Mouse (Mus musculus) CH12.LX (cell line): Measurements from ENCODE around the gene Spa17. TPM values are rescaled to one million over a fixed set of nuclear protein-coding genes. Genes with fewer than 3 reads are reported as not detected.

Source experiments
- DNase-seq: peaks from one replicate; pipeline ENCODE4 v3.0.0-alpha.2; 2013; ENCODE audit errors: extremely low read depth
- H3K27ac ChIP-seq: 2 replicates; pipeline ENCODE4 v1.5.1; 2012; ENCODE audit warnings: low read depth, mild to moderate bottlenecking, control low read depth, moderate library complexity; ENCODE audit not compliant: insufficient read depth
- H3K27me3 ChIP-seq: replicated peaks from 2 replicates; pipeline ENCODE3; 2012; ENCODE audit warnings: inconsistent platforms
- H3K36me3 ChIP-seq, 2 experiments: replicated peaks in 1 of 2; 2 replicates each; pipeline versions ENCODE3 to v1.6.1; 2012; ENCODE audit warnings: inconsistent platforms in 1 of 2, low read length in 1 of 2, mild to moderate bottlenecking in 1 of 2, mixed read lengths in 1 of 2, moderate library complexity in 1 of 2; ENCODE audit not compliant: control insufficient read depth in 1 of 2, insufficient read depth in 1 of 2
- H3K4me1 ChIP-seq, 2 experiments: 2 replicates each; pipeline ENCODE4 v1.6.1; 2012; ENCODE audit warnings: inconsistent platforms in 1 of 2, moderate library complexity in 1 of 2; ENCODE audit not compliant: insufficient read depth in 2 of 2, control insufficient read depth in 1 of 2
- H3K4me2 ChIP-seq: 2 replicates; pipeline ENCODE4 v1.6.1; 2012; ENCODE audit warnings: low read depth, mild to moderate bottlenecking, control low read depth; ENCODE audit not compliant: poor library complexity, insufficient read depth, severe bottlenecking
- H3K4me3 ChIP-seq, 3 experiments: fragments of 150-350 bp in 1 of 3; sonication (generic) in 1 of 3; replicated peaks in 1 of 3; 2 replicates each; pipeline versions ENCODE3 to v1.5.1; 2011 to 2012; ENCODE audit warnings: low read depth in 2 of 3, low read length in 2 of 3, mild to moderate bottlenecking in 2 of 3, moderate library complexity in 2 of 3, control low read depth in 1 of 3, improper control_type of control experiment in 1 of 3, inconsistent platforms in 1 of 3, mixed read lengths in 1 of 3; ENCODE audit not compliant: poor library complexity in 1 of 3
- H3K79me2 ChIP-seq: replicated peaks from 2 replicates; pipeline ENCODE4 v1.6.1; 2012; ENCODE audit warnings: mild to moderate bottlenecking, moderate library complexity; ENCODE audit not compliant: control insufficient read depth, poor library complexity, insufficient read depth, severe bottlenecking; ENCODE audit errors: extremely low read depth
- H3K9ac ChIP-seq: 2 replicates; pipeline ENCODE4 v1.6.1; 2012; ENCODE audit warnings: low read depth, mild to moderate bottlenecking, control low read depth, moderate library complexity; ENCODE audit not compliant: insufficient read depth
- H3K9me3 ChIP-seq: replicated peaks from 2 replicates; pipeline ENCODE3; 2012; ENCODE audit warnings: low read length, inconsistent platforms, mixed read lengths
- ELF1 ChIP-seq: IDR thresholded peaks from 2 replicates; pipeline ENCODE4 v1.6.1; 2014; ENCODE audit warnings: low read depth, mild to moderate bottlenecking, inconsistent platforms, low read length, improper control_type of control experiment
- IRF4 ChIP-seq: IDR thresholded peaks from 2 replicates; pipeline ENCODE4 v1.6.1; 2014; ENCODE audit warnings: low read depth, mild to moderate bottlenecking, inconsistent platforms, low read length, improper control_type of control experiment
- JUND ChIP-seq: conservative IDR thresholded peaks from 2 replicates; pipeline ENCODE4 v1.6.1; 2011; ENCODE audit warnings: low read depth, low read length, improper control_type of control experiment
- KAT2A ChIP-seq: IDR thresholded peaks from 2 replicates; pipeline ENCODE4 v1.6.1; 2012; ENCODE audit warnings: low read length, improper control_type of control experiment, inconsistent platforms; ENCODE audit not compliant: insufficient replicate concordance
- NRF1 ChIP-seq: IDR thresholded peaks from 2 replicates; pipeline ENCODE4 v1.6.1; 2014; ENCODE audit warnings: low read depth, mild to moderate bottlenecking, inconsistent platforms, low read length, improper control_type of control experiment, moderate library complexity
- RCOR1 ChIP-seq: conservative IDR thresholded peaks from 2 replicates; pipeline ENCODE4 v1.6.1; 2012; ENCODE audit warnings: low read depth, mild to moderate bottlenecking, inconsistent platforms, low read length, improper control_type of control experiment
- SMC3 ChIP-seq: IDR thresholded peaks from 2 replicates; pipeline ENCODE4 v1.6.1; 2011; ENCODE audit warnings: low read depth, low read length, improper control_type of control experiment
- TBP ChIP-seq: conservative IDR thresholded peaks from 2 replicates; pipeline ENCODE4 v1.6.1; 2011; ENCODE audit warnings: low read depth, low read length, improper control_type of control experiment
- USF1 ChIP-seq: IDR thresholded peaks from 2 replicates; pipeline ENCODE4 v1.6.1; 2014; ENCODE audit warnings: low read depth, mild to moderate bottlenecking, inconsistent platforms, low read length, improper control_type of control experiment
- USF2 ChIP-seq: conservative IDR thresholded peaks from 2 replicates; pipeline ENCODE4 v1.6.1; 2011; ENCODE audit warnings: low read depth, low read length, improper control_type of control experiment
- ZKSCAN1 ChIP-seq: IDR thresholded peaks from 2 replicates; pipeline ENCODE4 v1.6.1; 2012; ENCODE audit warnings: low read depth, inconsistent platforms, low read length, improper control_type of control experiment, borderline replicate concordance
- ZNF384 ChIP-seq: IDR thresholded peaks from 2 replicates; pipeline ENCODE4 v1.6.1; 2012; ENCODE audit warnings: low read depth, low read length, improper control_type of control experiment, inconsistent platforms
- dilution Hi-C: fragments of 300-500 bp; cut with MboI; formaldehyde crosslinking; loops from 2 replicates; pipeline ENCODE4 v1.14.3; 2020; ENCODE audit warnings: low sequenced_read_pairs; ENCODE audit not compliant: extremely low pct_unique_long_range_greater_than_20kb, extremely low pct_ligation_motif_present
- in situ Hi-C: fragments of 300-500 bp; cut with MboI; formaldehyde crosslinking; loops from 3 replicates; pipeline ENCODE4 v1.14.3; 2019; ENCODE audit warnings: low sequenced_read_pairs, low pct_ligation_motif_present, low pct_unique_long_range_greater_than_20kb, mixed read lengths
- polyA plus RNA-seq: library from polyadenylated mRNA; unstranded; fragments of >175 nt; gene quantifications from 2 replicates; pipeline ENCODE4 v1.2.1, GENCODE M21; 2012; ENCODE audit warnings: low read depth; ENCODE audit not compliant: insufficient read length
- total RNA-seq, 2 experiments: library from RNA; depleted of rRNA; stranded (reverse); fragments of 300-350 nt in 1 of 2; fragments of >200 nt in 1 of 2; gene quantifications; 2 replicates each; pipeline ENCODE4 v1.2.3; 2012 to 2014

Gene Spa17
- total and polyA plus RNA-seq, 3 experiments, result 0.47 to 3.2 (median 1.4) TPM

DNA sequence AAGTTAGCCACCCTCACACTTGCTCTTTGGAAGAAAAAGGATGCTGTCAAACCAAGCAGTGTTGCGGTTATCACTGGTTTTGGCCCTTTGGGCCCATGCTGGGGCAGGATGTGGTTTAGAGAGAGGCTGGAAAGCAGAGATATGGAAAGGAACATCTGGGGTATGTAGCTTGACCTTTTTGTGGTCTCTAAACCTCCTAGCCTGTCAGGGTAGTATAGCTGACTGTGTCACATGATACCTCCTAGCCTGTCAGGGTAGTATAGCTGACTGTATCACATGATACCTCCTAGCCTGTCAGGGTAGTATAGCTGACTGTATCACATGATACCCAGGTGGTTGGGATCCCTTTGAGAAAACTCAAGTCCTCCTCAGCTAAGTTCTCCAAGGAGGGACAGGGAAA is 59.2 kb downstream of the Spa17 start:
- dilution Hi-C loops (no loop called here), in situ Hi-C loops (no loop called here)
- Histone ChIP-seq H3K9ac (no peak overlapping the region), H3K4me3 (no peak overlapping the region), H3K36me3 (no peaks in the 10 kb centered on the region), H3K4me1 (peaks cover 6 to 45% of the 10 kb centered on the region in 2 experiments), H3K79me2 (no peaks in the 10 kb centered on the region), H3K4me2 (no peak overlapping the region), H3K27ac (no peak overlapping the region), H3K9me3 (no peaks in the 10 kb centered on the region), H3K27me3 (peaks cover 29% of the 10 kb centered on the region)
- no peak for TF ChIP-seq NRF1
- TF ChIP-seq ZKSCAN1, result no peak
- TF ChIP-seq IRF4, result no peak
- TF ChIP-seq TBP, result no peak
- TF ChIP-seq ZNF384, result no peak
- no peak for TF ChIP-seq SMC3
- TF ChIP-seq USF1, result peak; percentile 18; the same call in 1 of the 2 replicates
- no peak for TF ChIP-seq ELF1
- TF ChIP-seq KAT2A, result no peak
- no peak for TF ChIP-seq JUND
- no peak for TF ChIP-seq RCOR1
- peak; percentile 59 for TF ChIP-seq USF2
- DNase-seq, result peak; percentile 34

Other genes with a start within 250 kb of the Spa17 start
- 0.13 TPM in 1 of 2 replicates, not detected in the other for gene Hepacam, start 246.4 kb downstream of the Spa17 start, total RNA-seq (2012; rRNA removed)
- gene Hepacam, start 246.4 kb downstream of the Spa17 start, total RNA-seq (2014; rRNA removed), result not detected in 2 replicates
- 0.07 TPM in 1 of 2 replicates, not detected in the other for gene Hepacam, start 246.4 kb downstream of the Spa17 start, polyA plus RNA-seq
- not detected in 2 replicates for gene Robo4, start 211.8 kb downstream of the Spa17 start, total RNA-seq (2012; rRNA removed)
- gene Robo4, start 211.8 kb downstream of the Spa17 start, total RNA-seq (2014; rRNA removed), result not detected in 2 replicates
- not detected in 2 replicates for gene Robo4, start 211.8 kb downstream of the Spa17 start, polyA plus RNA-seq
- gene Robo3, start 180.5 kb downstream of the Spa17 start, total RNA-seq (2012; rRNA removed), result 0.76 TPM in 2 replicates
- 0.42 and 0.59 TPM in 2 replicates for gene Robo3, start 180.5 kb downstream of the Spa17 start, total RNA-seq (2014; rRNA removed)
- gene Robo3, start 180.5 kb downstream of the Spa17 start, polyA plus RNA-seq, result 0.41 and 1.1 TPM in 2 replicates
- 14.2 and 16.8 TPM in 2 replicates for gene Msantd2, start 124.4 kb downstream of the Spa17 start, total RNA-seq (2012; rRNA removed)
- gene Msantd2, start 124.4 kb downstream of the Spa17 start, total RNA-seq (2014; rRNA removed), result 13.8 and 15.5 TPM in 2 replicates
- gene Msantd2, start 124.4 kb downstream of the Spa17 start, polyA plus RNA-seq, result 9.5 and 11.9 TPM in 2 replicates
- 0.08 and 0.21 TPM in 2 replicates for gene Esam, start 85.6 kb downstream of the Spa17 start, total RNA-seq (2012; rRNA removed)
- gene Esam, start 85.6 kb downstream of the Spa17 start, total RNA-seq (2014; rRNA removed), result 0.24 and 0.42 TPM in 2 replicates
- 0.18 and 0.37 TPM in 2 replicates for gene Esam, start 85.6 kb downstream of the Spa17 start, polyA plus RNA-seq
- gene Vsig2, start 74.5 kb downstream of the Spa17 start, total RNA-seq (2012; rRNA removed), result not detected in 2 replicates
- gene Vsig2, start 74.5 kb downstream of the Spa17 start, total RNA-seq (2014; rRNA removed), result not detected in 2 replicates
- gene Vsig2, start 74.5 kb downstream of the Spa17 start, polyA plus RNA-seq, result not detected in 2 replicates
- 0.42 and 0.50 TPM in 2 replicates for gene Nrgn, start 60.8 kb downstream of the Spa17 start, total RNA-seq (2012; rRNA removed)
- gene Nrgn, start 60.8 kb downstream of the Spa17 start, total RNA-seq (2014; rRNA removed), result not detected in 2 replicates
- 3.6 and 4.1 TPM in 2 replicates for gene Nrgn, start 60.8 kb downstream of the Spa17 start, polyA plus RNA-seq
- gene Siae, start 58.0 kb downstream of the Spa17 start, total RNA-seq (2012; rRNA removed), result 5.7 and 8.6 TPM in 2 replicates
- gene Siae, start 58.0 kb downstream of the Spa17 start, total RNA-seq (2014; rRNA removed), result 5.9 and 6.2 TPM in 2 replicates
- 7.4 and 7.9 TPM in 2 replicates for gene Siae, start 58.0 kb downstream of the Spa17 start, polyA plus RNA-seq
- gene Tbrg1, start 43.6 kb upstream of the Spa17 start, total RNA-seq (2012; rRNA removed), result 97.4 and 99.9 TPM in 2 replicates
- 115 and 129 TPM in 2 replicates for gene Tbrg1, start 43.6 kb upstream of the Spa17 start, total RNA-seq (2014; rRNA removed)
- gene Tbrg1, start 43.6 kb upstream of the Spa17 start, polyA plus RNA-seq, result 92.4 and 103 TPM in 2 replicates
- gene Panx3, start 55.5 kb upstream of the Spa17 start, total RNA-seq (2012; rRNA removed), result not detected in 2 replicates
- gene Panx3, start 55.5 kb upstream of the Spa17 start, total RNA-seq (2014; rRNA removed), result not detected in 2 replicates
- not detected in 2 replicates for gene Panx3, start 55.5 kb upstream of the Spa17 start, polyA plus RNA-seq
- gene Olfr160, start 102.5 kb upstream of the Spa17 start, total RNA-seq (2012; rRNA removed), result not detected in 2 replicates
- gene Olfr160, start 102.5 kb upstream of the Spa17 start, total RNA-seq (2014; rRNA removed), result not detected in 2 replicates
- gene Olfr160, start 102.5 kb upstream of the Spa17 start, polyA plus RNA-seq, result not detected in 2 replicates
- gene Olfr874, start 131.4 kb upstream of the Spa17 start, total RNA-seq (2012; rRNA removed), result not detected in 2 replicates
- gene Olfr874, start 131.4 kb upstream of the Spa17 start, total RNA-seq (2014; rRNA removed), result not detected in 2 replicates
- gene Olfr874, start 131.4 kb upstream of the Spa17 start, polyA plus RNA-seq, result not detected in 2 replicates
- gene Olfr875, start 158.1 kb upstream of the Spa17 start, total RNA-seq (2012; rRNA removed), result not detected in 2 replicates
- not detected in 2 replicates for gene Olfr875, start 158.1 kb upstream of the Spa17 start, total RNA-seq (2014; rRNA removed)
- gene Olfr875, start 158.1 kb upstream of the Spa17 start, polyA plus RNA-seq, result not detected in 2 replicates
- gene Olfr876, start 189.3 kb upstream of the Spa17 start, total RNA-seq (2012; rRNA removed), result not detected in 2 replicates
- not detected in 2 replicates for gene Olfr876, start 189.3 kb upstream of the Spa17 start, total RNA-seq (2014; rRNA removed)
- gene Olfr876, start 189.3 kb upstream of the Spa17 start, polyA plus RNA-seq, result not detected in 2 replicates
- not detected in 2 replicates for gene Olfr877, start 240.5 kb upstream of the Spa17 start, total RNA-seq (2012; rRNA removed)
- not detected in 2 replicates for gene Olfr877, start 240.5 kb upstream of the Spa17 start, total RNA-seq (2014; rRNA removed)
- not detected in 2 replicates for gene Olfr877, start 240.5 kb upstream of the Spa17 start, polyA plus RNA-seq